8 mouse cellular contexts compared by ENCODE assay signal in genomic region chr2:120731167-120731862, GRCm38 (mm10).
DNase-seq lines count a peak whose midpoint lies in the region; ATAC-seq and TF ChIP-seq lines count a peak whose summit lies in the region.

No protein-coding gene starts in this region.

- H3K27me3 ChIP-seq in G1E (ENCODE audit: insufficient read depth, low read length): no peaks in the 10 kb centered on the region
- H3K27me3 ChIP-seq in forebrain, postnatal 0 days (ENCODE audit: insufficient read depth, low read length): no peaks in the 10 kb centered on the region
- H3K27me3 ChIP-seq in lung, embryonic 16.5 days (ENCODE audit: control insufficient read depth, insufficient read depth, low read depth, low read length): no peaks in the 10 kb centered on the region

- WGBS in forebrain, postnatal 0 days: 3% methylated on average over 58 of the region's 61 CpGs
- under 1% methylated on average over 57 of the region's 61 CpGs for WGBS in lung, embryonic 16.5 days

- H3K9ac ChIP-seq in forebrain, postnatal 0 days: peak overlapping the region; percentile 74
- peak overlapping the region; percentile 95 for H3K9ac ChIP-seq in lung, embryonic 16.5 days (ENCODE audit: low read length)

- peak; percentile 90 for DNase-seq in G1E (ENCODE audit: low spot score)
- peak; percentile 93 to 94 for DNase-seq in cerebellum, adult 18-20 months
- peak; percentile 92 for DNase-seq in forebrain, postnatal 0 days
- DNase-seq in layer of hippocampus, adult 9-10 months (ENCODE audit: low spot score): peak; percentile 55
- peak; percentile 84 for DNase-seq in ovary, postnatal 10 days (ENCODE audit: low spot score)
- peak; percentile 89 to 94 for DNase-seq in thymus, postnatal 10 days (ENCODE audit: low spot score in 2 of 2)

- H3K4me2 ChIP-seq in forebrain, postnatal 0 days (ENCODE audit: low read depth): peak overlapping the region; percentile 94
- peak overlapping the region; percentile 99 for H3K4me2 ChIP-seq in lung, embryonic 16.5 days (ENCODE audit: low read depth, low read length)

- no peaks in the 10 kb centered on the region for H3K9me3 ChIP-seq in G1E (replicated peaks)
- no peaks in the 10 kb centered on the region for H3K9me3 ChIP-seq in forebrain, postnatal 0 days (ENCODE audit: low read length)
- H3K9me3 ChIP-seq in lung, embryonic 16.5 days (ENCODE audit: control insufficient read depth, low read length): no peaks in the 10 kb centered on the region

- H3K4me1 ChIP-seq in G1E (ENCODE audit: insufficient read depth, low read depth, low read length): peaks cover 51% of the 10 kb centered on the region
- peaks cover 13% of the 10 kb centered on the region for H3K4me1 ChIP-seq in forebrain, postnatal 0 days (ENCODE audit: insufficient read depth)
- peaks cover 26% of the 10 kb centered on the region for H3K4me1 ChIP-seq in lung, embryonic 16.5 days (replicated peaks; ENCODE audit: control insufficient read depth, insufficient read depth, low read length)

- H3K27ac ChIP-seq in forebrain, postnatal 0 days (ENCODE audit: low read depth, low read length): peak overlapping the region; percentile 85
- H3K27ac ChIP-seq in lung, embryonic 16.5 days (ENCODE audit: low read length): peak overlapping the region; percentile 95

- peak; percentile 65 for ATAC-seq in G1E (ENCODE audit: extremely low read depth, insufficient number of reproducible peaks, low FRiP score, poor library complexity, severe bottlenecking)
- ATAC-seq in forebrain, postnatal 0 days: peak; percentile 98
- ATAC-seq in hematopoietic stem cell, adult 5-6 weeks (replicated peaks in 1 of 2; ENCODE audit: insufficient read depth in 1 of 2, low FRiP score in 2 of 2, low TSS enrichment in 1 of 2, low read depth in 1 of 2, poor library complexity in 2 of 2, severe bottlenecking in 2 of 2): peak; percentile 92 to 97
- ATAC-seq in lung, embryonic 16.5 days (ENCODE audit: low read depth): peak; percentile 99

- H3K4me3 ChIP-seq in G1E (ENCODE audit: low read depth, low read length): peak overlapping the region; percentile 100
- H3K4me3 ChIP-seq in forebrain, postnatal 0 days (ENCODE audit: low read depth, low read length): peak overlapping the region; percentile 82
- H3K4me3 ChIP-seq in lung, embryonic 16.5 days (ENCODE audit: low read length): peak overlapping the region; percentile 95

- TF ChIP-seq CTCF in G1E (IDR thresholded peaks at IDR 0.05; ENCODE audit: low read depth, low read length): no peak
- peak; percentile 50; the same call in 1 of the 2 replicates for TF ChIP-seq CTCF in forebrain, postnatal 0 days (IDR thresholded peaks at IDR 0.05; ENCODE audit: low read depth)

- H3K36me3 ChIP-seq in G1E (replicated peaks): peaks cover 44% of the 10 kb centered on the region
- peaks cover 20% of the 10 kb centered on the region for H3K36me3 ChIP-seq in forebrain, postnatal 0 days (ENCODE audit: insufficient read depth)
- peaks cover 18% of the 10 kb centered on the region for H3K36me3 ChIP-seq in lung, embryonic 16.5 days (ENCODE audit: control insufficient read depth, insufficient read depth, low read length)

Comparison
In these comparisons a context has a peak if more than half of its experiments do, and no peak if none do; other contexts are left out.
1. Peak in every context shown above with its lines: DNase-seq, ATAC-seq, H3K4me3 ChIP-seq and H3K27ac ChIP-seq.